Mouse (Mus musculus) c-Kit-positive CD71-positive TER-119-negative erythroid progenitor cells, embryonic 14.5 days (primary cell): ENCODE results near the gene Cldnd2.
A peak's percentile ranks its signal among the peaks of the same experiment; 100 is the strongest.

ENCODE experiments used
- DNase-seq: peaks from one replicate; pipeline ENCODE4 v3.0.0-alpha.2; 2013; ENCODE audit warnings: low read depth

The Cldnd2 gene

GRCm38 (mm10) chr7:43447801-43448200 lies 7.2 kb downstream of the Cldnd2 start:
- no peak for DNase-seq

DNA sequence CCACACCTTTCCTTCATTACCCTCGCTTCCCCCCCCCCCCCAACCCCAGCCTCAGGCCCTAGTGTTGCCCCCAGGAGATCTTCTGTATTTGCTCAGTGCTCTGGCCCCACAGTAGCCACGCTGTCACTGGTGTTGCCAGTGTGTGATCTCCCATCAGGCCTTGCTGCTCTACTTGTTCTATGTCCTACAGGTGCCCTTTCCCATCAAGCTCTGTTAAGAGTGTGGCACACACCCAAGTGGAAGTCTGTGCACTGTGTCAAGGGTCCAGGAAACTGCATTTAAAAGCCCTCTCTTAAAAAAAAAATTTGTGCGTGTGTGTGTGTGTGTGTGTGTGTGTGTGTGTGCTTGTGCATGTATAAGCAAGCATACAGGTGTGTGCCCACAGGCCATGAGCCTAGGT lies 7.7 kb downstream of the Cldnd2 start:
- DNase-seq, result no peak

- DNase-seq, result no peak
Observed at GRCm38 (mm10) chr7:43449811-43450210, 9.2 kb downstream of the Cldnd2 start.

GRCm38 (mm10) chr7:43451726-43452125 lies 11.1 kb downstream of the Cldnd2 start:
- DNase-seq, result no peak

DNA sequence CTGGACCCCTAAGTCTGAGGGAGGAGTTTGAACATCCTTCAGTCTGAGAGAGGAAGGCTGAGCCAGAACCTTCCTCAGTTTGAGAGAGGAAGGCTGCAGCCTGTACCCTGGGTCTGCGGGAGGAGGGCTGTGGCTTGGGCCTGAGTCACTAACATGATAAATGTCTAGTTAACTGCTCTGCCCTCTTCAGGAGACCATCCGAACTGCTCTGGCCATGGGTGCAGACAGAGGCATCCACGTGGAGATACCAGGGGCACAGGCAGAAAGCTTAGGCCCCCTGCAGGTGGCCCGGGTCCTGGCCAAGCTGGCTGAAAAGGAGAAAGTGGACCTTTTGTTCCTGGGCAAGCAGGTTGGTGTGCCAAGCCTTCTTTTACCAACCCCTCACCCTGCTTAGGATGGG lies 12.0 kb downstream of the Cldnd2 start:
- peak; percentile 38 for DNase-seq

DNA sequence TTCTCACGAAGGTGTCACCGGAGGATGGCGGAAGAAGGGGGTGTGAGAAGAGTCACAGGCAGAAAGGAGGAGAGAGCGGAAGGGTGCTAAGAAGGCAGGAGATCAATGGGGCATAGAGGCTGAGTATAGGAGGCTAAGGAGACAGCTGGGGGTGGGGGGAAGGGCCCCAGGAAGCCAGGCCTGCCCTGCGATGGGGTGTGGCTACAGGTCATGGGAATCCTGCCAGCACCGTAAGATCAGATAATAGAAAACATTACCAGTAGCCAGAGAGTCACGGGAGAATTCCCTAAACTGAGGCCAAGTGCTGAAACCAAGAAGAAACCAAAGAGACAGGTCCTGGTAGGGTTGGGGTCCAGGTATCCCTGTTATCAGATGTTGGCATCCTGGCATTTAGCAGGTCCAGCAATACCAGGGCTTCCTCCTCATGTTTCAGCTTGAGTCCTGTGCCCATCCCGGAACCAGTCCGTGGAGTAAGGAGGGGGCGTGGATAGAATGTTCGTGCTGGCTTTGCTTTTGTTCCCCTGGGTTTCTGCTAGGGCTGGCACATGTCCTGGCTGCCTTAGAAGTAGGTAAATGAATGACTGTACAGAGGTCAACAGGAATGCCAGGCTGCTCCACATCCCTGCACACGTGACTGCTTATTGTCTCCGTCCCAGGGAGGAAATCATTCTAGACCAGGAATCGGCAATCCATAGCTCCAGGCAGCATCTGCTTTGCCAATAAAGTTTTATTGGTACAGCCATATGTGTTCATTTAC lies 13.2 kb downstream of the Cldnd2 start:
- DNase-seq, result no peak

GRCm38 (mm10) chr7:43454371-43454770 lies 13.8 kb downstream of the Cldnd2 start:
- no peak for DNase-seq

GRCm38 (mm10) chr7:43462851-43463250 lies 22.3 kb downstream of the Cldnd2 start, which contains the start of gene Vsig10l:
Gene Vsig10l (plus strand): TSS chr7:43463151.
- DNase-seq, result no peak

GRCm38 (mm10) chr7:43463976-43464375 lies 23.4 kb downstream of the Cldnd2 start:
- DNase-seq, result no peak

DNA sequence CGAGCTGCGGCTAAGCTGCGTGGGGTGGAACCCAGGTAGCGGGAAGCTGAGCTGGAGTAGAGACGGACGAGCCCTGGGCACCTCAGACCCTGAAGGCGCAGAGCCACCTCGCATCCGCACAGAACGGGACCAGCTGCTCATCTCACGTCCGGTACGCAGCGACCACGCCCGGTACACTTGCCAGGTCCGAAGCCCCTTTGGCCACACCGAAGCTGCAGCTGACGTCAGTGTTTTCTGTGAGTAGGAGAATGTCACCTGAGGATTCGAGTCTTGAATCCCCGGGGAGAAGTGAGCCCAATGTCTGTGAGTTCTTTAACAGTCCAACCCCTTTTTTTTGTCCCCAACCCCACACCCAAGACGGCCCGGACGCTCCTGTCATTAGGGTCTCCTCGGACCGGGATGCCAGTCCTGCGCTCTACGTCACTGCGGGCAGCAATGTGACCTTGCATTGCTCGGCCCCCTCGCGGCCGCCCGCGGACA lies 24.3 kb downstream of the Cldnd2 start:
- no peak for DNase-seq

DNA sequence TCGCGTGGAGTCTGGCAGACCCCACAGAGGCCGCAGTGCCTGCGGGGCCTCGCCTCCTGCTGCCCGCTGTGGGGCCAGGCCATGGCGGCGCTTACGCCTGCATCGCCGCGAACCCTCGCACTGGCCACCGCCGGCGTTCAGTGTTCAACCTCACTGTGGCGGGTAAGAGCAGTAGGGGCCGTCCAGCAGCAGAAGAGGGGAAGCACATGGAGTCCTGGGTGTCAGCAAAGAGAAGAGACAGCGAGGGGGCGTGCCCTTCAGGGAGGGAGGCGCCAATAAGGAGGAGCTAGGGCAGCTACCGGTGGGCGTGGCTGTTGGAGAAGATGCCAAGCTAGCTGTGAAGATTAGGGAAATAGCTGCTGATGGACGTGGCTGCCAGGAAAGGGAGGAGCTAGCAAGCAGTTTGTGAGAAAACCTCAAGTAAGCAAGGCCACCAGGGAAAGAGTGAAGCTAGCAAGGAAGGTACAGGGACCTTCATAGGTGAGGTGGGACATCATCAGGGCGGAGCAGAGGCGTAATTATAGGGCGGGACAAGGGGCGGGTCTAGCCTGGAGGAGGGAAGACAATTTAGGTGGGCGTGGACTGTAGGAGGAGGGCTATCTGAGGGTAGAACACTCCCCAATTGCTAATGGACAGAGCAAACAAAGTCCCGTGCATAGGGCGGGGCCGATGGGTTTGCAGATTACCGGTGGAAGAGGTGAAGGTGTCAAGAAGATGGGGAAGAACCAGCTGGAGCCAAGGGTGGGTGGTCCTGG lies 24.9 kb downstream of the Cldnd2 start:
- peak; percentile 92 for DNase-seq

GRCm38 (mm10) chr7:43466099-43466694 lies 25.6 kb downstream of the Cldnd2 start:
- peak; percentile 60 for DNase-seq

DNA sequence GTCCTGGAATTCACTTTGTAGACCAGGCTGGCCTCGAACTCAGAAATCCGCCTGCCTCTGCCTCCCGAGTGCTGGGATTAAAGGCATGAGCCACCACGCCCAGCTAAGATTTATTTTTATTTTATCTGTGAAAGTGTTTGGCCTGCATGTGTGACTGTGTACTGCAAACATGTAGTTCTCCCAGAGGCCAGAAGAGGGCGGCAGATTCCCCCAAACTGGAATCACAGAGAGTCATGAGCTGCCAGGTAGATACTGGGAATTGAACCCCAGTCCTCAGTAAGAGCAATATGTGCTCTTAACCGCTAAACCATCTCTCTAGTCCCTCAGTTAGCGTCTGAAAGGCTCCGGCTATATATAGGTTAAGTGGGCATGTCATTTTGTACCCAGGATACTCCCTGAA lies 29.8 kb downstream of the Cldnd2 start:
- DNase-seq, result peak; percentile 37

- DNase-seq, result no peak
Observed at GRCm38 (mm10) chr7:43475706-43476105, 35.1 kb downstream of the Cldnd2 start.

GRCm38 (mm10) chr7:43476376-43476775 lies 35.8 kb downstream of the Cldnd2 start:
- DNase-seq, result no peak

GRCm38 (mm10) chr7:43481191-43481590 lies 40.6 kb downstream of the Cldnd2 start:
- no peak for DNase-seq

- no peak for DNase-seq
Observed at GRCm38 (mm10) chr7:43482090-43482716, 41.6 kb downstream of the Cldnd2 start.

DNA sequence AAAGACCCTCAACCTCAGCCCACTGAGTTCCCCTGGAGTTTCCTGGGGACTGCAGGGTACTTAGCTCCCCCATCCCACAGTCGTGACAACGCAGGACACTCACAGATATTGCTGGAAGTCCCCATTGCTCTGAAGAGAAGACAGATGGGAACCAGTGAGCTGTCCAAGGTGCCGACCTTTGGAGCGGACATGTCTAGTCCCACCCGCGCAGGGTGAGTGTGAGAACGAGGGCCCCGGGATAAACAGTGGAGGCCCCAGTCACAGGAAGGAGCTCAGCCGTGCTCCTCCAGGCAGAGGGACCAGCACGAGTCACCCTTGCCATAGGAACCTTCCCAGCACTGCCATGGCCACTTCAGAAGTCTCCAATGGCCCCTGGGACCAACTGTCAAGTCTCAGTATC lies 42.7 kb downstream of the Cldnd2 start:
- DNase-seq, result no peak

DNA sequence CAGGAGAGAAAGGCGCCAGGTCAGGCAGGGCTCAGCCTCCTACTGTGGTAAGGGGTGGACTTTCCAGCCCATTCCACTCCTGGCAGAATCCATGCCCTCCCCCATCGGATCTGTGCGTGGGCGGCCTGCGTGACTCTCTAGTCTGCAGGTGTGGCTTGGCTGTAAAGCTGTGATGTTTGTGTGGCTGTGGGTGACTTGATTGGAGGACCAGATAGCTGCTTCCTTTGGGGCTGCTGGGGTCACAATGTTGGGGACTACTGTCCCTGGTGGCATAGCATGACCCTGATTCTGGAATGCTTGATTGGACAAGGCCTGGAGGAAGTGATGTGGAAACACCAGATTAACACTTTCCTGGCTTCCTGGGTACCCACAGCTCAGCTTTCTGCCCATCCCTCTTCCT lies 48.1 kb downstream of the Cldnd2 start:
- DNase-seq, result no peak

GRCm38 (mm10) chr7:43489631-43490125 lies 49.1 kb downstream of the Cldnd2 start, which contains the start of gene Iglon5:
Gene Iglon5 (minus strand): TSS chr7:43490075.
- DNase-seq, result no peak

DNA sequence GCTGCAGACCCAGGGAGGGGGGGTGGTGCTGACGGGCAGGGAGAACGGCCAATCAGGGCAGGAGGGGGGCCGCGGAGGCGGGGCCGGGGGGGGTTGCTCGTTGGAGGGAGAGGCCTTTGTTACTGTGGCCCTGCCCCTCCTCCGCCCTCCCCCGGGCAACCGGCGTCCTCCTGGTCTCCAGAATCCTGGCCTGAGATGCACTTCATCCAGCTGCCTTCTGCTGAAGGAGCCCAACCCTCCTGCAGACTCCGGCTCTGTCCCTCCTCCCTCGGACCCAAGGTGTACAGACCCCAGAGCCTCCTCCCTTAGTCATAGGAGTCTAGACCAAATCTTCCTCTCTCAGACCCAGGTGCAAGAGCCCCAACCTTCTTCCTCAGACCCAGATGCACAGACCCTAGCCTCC lies 49.6 kb downstream of the Cldnd2 start:
- no peak for DNase-seq

DNA sequence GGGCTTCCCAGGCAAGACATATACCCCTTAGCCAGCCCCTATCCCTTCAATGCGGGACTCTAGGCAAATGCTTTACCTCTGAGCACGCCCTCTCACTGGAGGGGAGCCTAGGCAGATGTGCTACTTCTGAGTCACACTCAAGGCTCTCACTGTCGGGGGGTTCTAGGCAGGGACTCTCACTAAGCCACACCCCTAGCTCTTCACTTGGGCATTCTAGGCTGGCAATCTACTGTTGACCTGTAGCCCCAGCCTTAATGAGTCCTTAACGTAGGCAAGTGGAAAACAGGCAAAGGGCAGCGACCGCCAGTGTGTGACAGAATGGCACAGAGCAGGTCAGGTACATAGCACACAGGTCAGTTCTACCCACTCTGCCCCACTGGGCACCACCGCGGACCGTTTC lies 50.3 kb downstream of the Cldnd2 start:
- DNase-seq, result no peak
